Mouse (Mus musculus) T-cell, adult 66 days (primary cell): ENCODE data around the gene Mfap2. TPM values are rescaled to one million over a fixed set of nuclear protein-coding genes. Genes with fewer than 3 reads are reported as not detected.

ENCODE experiments used
- total RNA-seq, 2 experiments: library from RNA; stranded (reverse); gene quantifications; 3 replicates in 1 of 2; 4 replicates in 1 of 2; pipeline ENCODE4 v1.2.4; 2023

Mfap2 gene
- under 1 TPM in 1 of 2 experiments, not detected in 1; 0.53 TPM for total RNA-seq

DNA sequence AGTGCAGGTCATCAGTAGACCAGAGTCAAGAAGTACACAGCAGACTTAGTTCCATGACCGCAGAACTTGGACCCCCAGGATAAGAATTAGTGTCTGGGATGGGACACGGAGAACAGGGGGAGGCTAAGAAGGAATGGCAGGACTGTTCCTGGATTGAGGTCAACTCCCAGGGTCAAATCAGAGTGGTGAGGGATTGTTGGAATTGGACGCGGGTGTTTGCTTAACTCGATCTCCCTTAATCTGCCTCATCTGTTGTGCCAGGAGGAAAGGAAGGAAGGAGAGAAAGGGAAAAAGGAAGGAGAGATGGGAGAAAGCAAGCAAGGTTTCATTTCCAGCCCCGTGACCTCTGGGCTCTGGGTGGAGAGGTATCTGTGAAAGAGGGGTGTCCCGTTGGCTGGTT is at the start of gene Mfap2:
TSS of gene Mfap2 (plus strand) at position 301 of the 400 bp plus-strand sequence.

DNA sequence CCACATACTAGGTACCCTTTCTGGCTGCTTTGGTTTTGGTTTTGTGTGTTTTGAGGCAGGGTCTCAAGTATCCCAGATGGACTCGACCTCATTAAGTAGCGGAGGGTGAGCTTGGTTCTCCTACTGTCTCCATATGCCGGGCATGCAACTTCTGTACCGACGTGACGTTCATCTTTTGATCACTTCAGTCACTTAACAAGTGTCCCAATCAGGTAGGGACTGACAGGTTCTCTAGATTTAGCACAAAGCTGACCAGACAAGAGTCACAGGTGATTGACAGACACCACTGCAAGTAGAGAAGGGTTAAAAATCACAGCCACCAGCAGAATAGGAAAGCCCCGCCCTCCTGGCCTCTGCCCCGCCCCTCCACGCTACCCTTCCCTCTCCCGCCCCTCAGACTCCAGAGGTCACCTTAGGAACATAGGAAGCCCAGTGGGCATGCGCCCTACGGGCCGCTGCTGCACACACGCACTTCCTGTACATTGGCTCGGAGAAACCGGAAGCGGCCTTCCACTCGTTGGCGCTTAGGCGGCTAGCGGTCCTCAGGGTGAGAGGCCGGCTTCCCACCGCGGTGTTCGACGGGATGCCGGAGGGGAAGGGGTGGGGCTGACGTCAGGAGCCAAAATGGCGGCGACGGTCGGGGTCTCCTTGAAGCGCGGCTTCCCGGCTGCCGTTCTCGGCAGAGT is 49.3 kb upstream of the Mfap2 start, which contains the start of gene Sdhb:
TSS of gene Sdhb (plus strand) at position 423 of the 686 bp plus-strand sequence.

DNA sequence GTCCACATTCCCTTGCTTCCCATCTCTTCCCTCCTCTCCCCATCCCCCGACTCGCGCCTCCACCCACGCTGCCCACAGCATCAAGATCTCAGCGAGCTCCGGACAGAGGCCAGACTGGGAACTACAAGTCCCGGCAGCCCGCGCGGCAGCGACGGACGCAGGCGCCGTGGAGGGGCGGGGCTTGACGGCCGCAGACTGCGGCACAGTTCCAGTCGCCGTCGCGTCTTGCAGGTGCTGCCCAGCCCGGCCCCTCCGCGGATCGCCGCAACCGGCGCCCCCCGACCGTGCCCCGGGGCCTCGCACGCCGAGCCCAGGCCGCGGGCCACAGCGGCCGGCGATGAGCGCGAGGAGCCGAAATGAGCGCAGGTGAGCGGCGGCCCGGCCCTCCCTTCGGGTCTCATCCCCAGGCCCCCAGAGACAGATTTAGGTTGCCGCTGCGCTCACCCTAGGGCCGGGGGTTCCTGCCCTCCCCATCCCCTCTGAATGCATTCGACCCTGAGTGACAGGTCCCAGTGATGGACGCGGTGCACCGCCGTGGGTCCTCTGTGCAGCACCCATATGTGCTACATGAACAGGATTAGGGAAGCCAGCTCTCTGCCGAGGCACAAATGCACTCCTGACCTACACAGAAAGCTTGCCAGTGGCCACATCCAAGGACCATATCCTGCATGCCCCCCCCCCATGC is 23.4 kb upstream of the Mfap2 start, which contains the start of gene Atp13a2:
TSS of gene Atp13a2 (plus strand) at position 163 of the 685 bp plus-strand sequence.

DNA sequence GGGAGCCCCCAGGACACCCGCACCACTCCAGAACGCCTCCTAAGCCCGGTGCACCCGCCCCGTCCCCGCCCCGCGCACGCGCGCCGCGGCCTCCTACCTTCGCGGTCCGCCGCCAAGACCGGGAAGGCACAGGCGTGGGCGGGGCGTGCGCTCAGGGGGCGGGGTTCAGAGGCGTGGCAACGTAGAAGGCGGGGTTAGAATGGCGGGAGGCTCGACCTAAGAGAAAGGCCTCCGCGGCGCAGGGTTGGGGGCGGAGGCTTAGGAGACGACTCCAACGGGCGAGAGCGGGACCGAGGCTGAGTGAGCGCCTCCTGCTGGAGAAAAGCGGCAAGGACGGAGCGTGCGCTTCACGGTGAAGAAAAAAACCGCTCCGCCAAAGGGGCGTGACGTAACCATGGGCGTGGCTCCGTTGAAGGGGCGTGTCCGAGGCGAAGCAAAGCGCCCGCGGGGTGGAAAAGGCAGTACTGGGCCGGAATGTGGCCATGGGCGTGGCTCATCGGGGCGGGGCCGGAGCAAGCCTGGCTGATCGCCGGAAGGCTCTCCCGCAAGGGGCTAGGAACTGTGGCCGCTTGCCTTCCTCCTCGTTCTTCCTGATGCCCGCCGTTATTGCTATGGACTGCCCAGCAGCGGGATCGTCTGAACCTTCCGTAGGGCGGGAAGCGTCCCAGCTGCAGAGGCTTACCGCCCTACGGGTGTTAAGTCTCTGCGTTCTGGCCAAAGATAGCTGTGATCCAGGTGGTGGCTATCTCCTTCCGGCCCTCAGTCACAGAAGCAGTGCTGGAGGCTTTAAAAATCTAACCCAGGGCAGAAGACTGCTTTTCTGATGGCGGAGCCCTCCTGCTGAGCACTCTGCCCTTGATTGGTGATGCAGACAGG is 50.4 kb downstream of the Mfap2 start, which contains the start of gene Crocc:
TSS of gene Crocc (minus strand) at position 125 of the 876 bp plus-strand sequence.

Other genes starting within 250 kb of the Mfap2 start
- gene Padi4, start 236.2 kb upstream of the Mfap2 start, total RNA-seq = 1 to 10 TPM in 1 of 2 experiments, under 1 TPM in 1; 0.47 to 1.1 TPM
- gene Padi3, start 199.8 kb upstream of the Mfap2 start, total RNA-seq = under 1 TPM; 0.41 to 0.56 TPM
- 1 to 10 TPM in 1 of 2 experiments, under 1 TPM in 1; 0.38 to 1.0 TPM for gene Padi1, start 164.6 kb upstream of the Mfap2 start, total RNA-seq
- 10 to 100 TPM; 41.5 to 43.8 TPM for gene Padi2, start 104.1 kb upstream of the Mfap2 start, total RNA-seq
- gene Sdhb, start 49.2 kb upstream of the Mfap2 start, total RNA-seq = 10 to 100 TPM; 94.5 to 94.6 TPM
- 10 to 100 TPM; 32.2 to 32.9 TPM for gene Atp13a2, start 23.5 kb upstream of the Mfap2 start, total RNA-seq
- gene Crocc, start 50.1 kb downstream of the Mfap2 start, total RNA-seq = 10 to 100 TPM; 11.9 to 13.1 TPM
- gene Necap2, start 67.9 kb downstream of the Mfap2 start, total RNA-seq = 10 to 100 TPM; 73.6 to 80.9 TPM
- gene Spata21, start 77.9 kb downstream of the Mfap2 start, total RNA-seq = not detected
- 100 to 1,000 TPM in 1 of 2 experiments, 10 to 100 TPM in 1; 90.7 to 104 TPM for gene Szrd1, start 129.4 kb downstream of the Mfap2 start, total RNA-seq
- gene Fbxo42, start 137.5 kb downstream of the Mfap2 start, total RNA-seq = 10 to 100 TPM; 19.8 to 22.1 TPM
- 1 to 10 TPM; 3.1 to 5.2 TPM for gene Rsg1, start 203.5 kb downstream of the Mfap2 start, total RNA-seq
- not detected for gene Arhgef19, start 229.1 kb downstream of the Mfap2 start, total RNA-seq